Comparison of ENCODE assay signal across 7 mouse cellular contexts in the genomic region with DNA sequence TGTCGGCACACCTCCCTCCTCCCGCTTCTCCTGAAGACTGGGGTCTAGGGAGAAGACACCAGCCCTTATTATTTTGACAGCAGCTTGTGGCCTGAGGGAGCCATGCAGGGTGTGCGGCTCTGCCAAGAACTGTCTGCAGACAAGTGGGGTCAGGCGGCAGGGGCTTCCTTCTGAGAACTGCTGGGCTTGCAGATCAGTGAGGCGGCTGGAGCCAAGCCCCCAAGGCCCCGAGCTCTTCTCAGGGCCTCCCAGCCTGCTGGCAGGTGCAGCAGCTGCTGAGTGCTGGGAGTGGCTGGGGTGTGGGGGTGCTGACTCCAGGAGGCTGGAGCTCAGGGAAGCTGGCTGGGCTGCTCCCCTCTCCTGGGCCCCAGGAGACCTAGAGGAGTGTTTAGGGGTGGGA. TPM values are rescaled to one million over a fixed set of nuclear protein-coding genes. Genes with fewer than 3 reads are reported as not detected.
DNase-seq lines count a peak whose midpoint lies in the region; ATAC-seq and TF ChIP-seq lines count a peak whose summit lies in the region.

No protein-coding gene starts in this region.

- WGBS in forebrain, embryonic 11.5 days, result 68% methylated on average over 6 of the region's 6 CpGs
- WGBS in hindbrain, postnatal 0 days, result 17% methylated on average over 6 of the region's 6 CpGs
- 24% methylated on average over 6 of the region's 6 CpGs for WGBS in neural tube, embryonic 14.5 days

- H3K9me3 ChIP-seq in forebrain, embryonic 11.5 days (ENCODE audit: control insufficient read depth, low read length), result no peaks in the 10 kb centered on the region
- no peaks in the 10 kb centered on the region for H3K9me3 ChIP-seq in hindbrain, postnatal 0 days (ENCODE audit: low read length)
- H3K9me3 ChIP-seq in neural tube, embryonic 14.5 days (ENCODE audit: control insufficient read depth, low read length), result no peaks in the 10 kb centered on the region

- H3K27ac ChIP-seq in forebrain, embryonic 11.5 days (ENCODE audit: low read depth, low read length), result peak overlapping the region; percentile 18; the same call in 1 of the 2 replicates
- H3K27ac ChIP-seq in hindbrain, postnatal 0 days, result peak overlapping the region; percentile 57; the same call in 1 of the 2 replicates
- H3K27ac ChIP-seq in neural tube, embryonic 14.5 days (ENCODE audit: low read depth, low read length), result peak overlapping the region; percentile 44

- H3K36me3 ChIP-seq in forebrain, embryonic 11.5 days (ENCODE audit: control insufficient read depth, insufficient read depth, low read length), result no peaks in the 10 kb centered on the region
- H3K36me3 ChIP-seq in hindbrain, postnatal 0 days (ENCODE audit: insufficient read depth, low read length), result 0 out of 2 replicates have a peak, but pooled peaks cover 4% of the 10 kb centered on the region
- H3K36me3 ChIP-seq in neural tube, embryonic 14.5 days (ENCODE audit: control insufficient read depth, insufficient read depth, low read length), result no peaks in the 10 kb centered on the region; the same call in 1 of the 2 replicates

- H3K4me1 ChIP-seq in forebrain, embryonic 11.5 days (replicated peaks; ENCODE audit: control insufficient read depth, insufficient read depth, low read length), result peaks cover 5% of the 10 kb centered on the region
- peaks cover 14% of the 10 kb centered on the region for H3K4me1 ChIP-seq in hindbrain, postnatal 0 days (ENCODE audit: insufficient read depth, low read length)
- peaks cover 18% of the 10 kb centered on the region for H3K4me1 ChIP-seq in neural tube, embryonic 14.5 days (ENCODE audit: control insufficient read depth, insufficient read depth, low read length)

- no peaks in the 10 kb centered on the region for H3K27me3 ChIP-seq in forebrain, embryonic 11.5 days (ENCODE audit: control insufficient read depth, insufficient read depth, low read length)
- no peaks in the 10 kb centered on the region for H3K27me3 ChIP-seq in hindbrain, postnatal 0 days (ENCODE audit: insufficient read depth, low read length)
- no peaks in the 10 kb centered on the region for H3K27me3 ChIP-seq in neural tube, embryonic 14.5 days (ENCODE audit: control insufficient read depth, insufficient read depth, low read length)

- H3K4me3 ChIP-seq in forebrain, embryonic 11.5 days (ENCODE audit: low read depth, low read length), result no peak overlapping the region
- no peak overlapping the region for H3K4me3 ChIP-seq in hindbrain, postnatal 0 days (ENCODE audit: low read length)
- H3K4me3 ChIP-seq in neural tube, embryonic 14.5 days (ENCODE audit: low read depth, low read length), result no peak overlapping the region

- no peak for TF ChIP-seq CTCF in hindbrain, postnatal 0 days (IDR thresholded peaks at IDR 0.05; ENCODE audit: low read depth)

- DNase-seq in kidney, postnatal 4 days, result peak; percentile 33 to 36
- no peak for DNase-seq in kidney, postnatal 36 days
- DNase-seq in forebrain, embryonic 11.5 days (ENCODE audit: low spot score), result no peak
- DNase-seq in hindbrain, postnatal 0 days (ENCODE audit: low spot score), result peak; percentile 68
- DNase-seq in layer of hippocampus, adult 11-12 months (ENCODE audit: low spot score), result no peak
- DNase-seq in adrenal gland, adult 8-10 months, result no peak

- no peak overlapping the region for H3K4me2 ChIP-seq in forebrain, embryonic 11.5 days (ENCODE audit: low read depth, low read length, severe bottlenecking)
- no peak overlapping the region for H3K4me2 ChIP-seq in hindbrain, postnatal 0 days (ENCODE audit: low read depth, low read length)
- no peak overlapping the region for H3K4me2 ChIP-seq in neural tube, embryonic 14.5 days (ENCODE audit: low read depth, low read length)

- peak overlapping the region; percentile 12; the same call in 1 of the 2 replicates for H3K9ac ChIP-seq in forebrain, embryonic 11.5 days (ENCODE audit: low read length)
- 0 out of 2 replicates have a peak overlapping the region, but pooled peaks have one; percentile 7 for H3K9ac ChIP-seq in hindbrain, postnatal 0 days (replicated peaks; ENCODE audit: low read length)
- H3K9ac ChIP-seq in neural tube, embryonic 14.5 days (replicated peaks; ENCODE audit: low read depth, low read length), result no peak overlapping the region

- no peak; the same call in 1 of the 2 replicates for ATAC-seq in forebrain, embryonic 11.5 days (replicated peaks; ENCODE audit: low FRiP score)
- ATAC-seq in hindbrain, postnatal 0 days, result peak; percentile 60
- ATAC-seq in neural tube, embryonic 14.5 days (ENCODE audit: low read depth), result peak; percentile 66; the same call in 1 of the 2 replicates

RNA-seq across cellular contexts. Expression of gene Crtc1, which starts 31.1 kb away (rescaled TPM):
- 16.3 and 18.1 TPM in 2 replicates for polyA plus RNA-seq in forebrain, embryonic 11.5 days (2014; fragmentation: Nextera tagmentation; extraction: Ambion mirVana)
- total RNA-seq in hindbrain, postnatal 0 days (2014; rRNA removed), result 51.8 and 54.0 TPM in 2 replicates
- 31.5 and 39.3 TPM in 2 replicates for polyA plus RNA-seq in hindbrain, postnatal 0 days (2015; fragmentation: Nextera tagmentation; extraction: Ambion mirVana)
- polyA plus RNA-seq in neural tube, embryonic 14.5 days (2014; fragmentation: Nextera tagmentation; extraction: Ambion mirVana), result 48.2 and 55.9 TPM in 2 replicates
- total RNA-seq in adrenal gland, adult 8-10 months (2022), result 10 to 100 TPM; 25.3 to 52.7 (median 36.5) TPM

RNA-seq across cellular contexts. Expression of gene Comp, which starts 34.9 kb away (rescaled TPM):
- polyA plus RNA-seq in forebrain, embryonic 11.5 days (2014; fragmentation: Nextera tagmentation; extraction: Ambion mirVana), result 0.56 TPM in 1 of 2 replicates, not detected in the other
- total RNA-seq in hindbrain, postnatal 0 days (2014; rRNA removed), result 0.21 and 0.29 TPM in 2 replicates
- polyA plus RNA-seq in hindbrain, postnatal 0 days (2015; fragmentation: Nextera tagmentation; extraction: Ambion mirVana), result 0.25 and 0.33 TPM in 2 replicates
- 0.20 and 0.41 TPM in 2 replicates for polyA plus RNA-seq in neural tube, embryonic 14.5 days (2014; fragmentation: Nextera tagmentation; extraction: Ambion mirVana)
- total RNA-seq in adrenal gland, adult 8-10 months (2022), result under 1 TPM in 3 of 4 experiments, not detected in 1; 0.17 to 0.61 (median 0.27) TPM

RNA-seq across cellular contexts. Expression of gene Upf1, which starts 55.2 kb away (rescaled TPM):
- 25.6 and 25.8 TPM in 2 replicates for polyA plus RNA-seq in forebrain, embryonic 11.5 days (2014; fragmentation: Nextera tagmentation; extraction: Ambion mirVana)
- total RNA-seq in hindbrain, postnatal 0 days (2014; rRNA removed), result 40.4 and 48.4 TPM in 2 replicates
- polyA plus RNA-seq in hindbrain, postnatal 0 days (2015; fragmentation: Nextera tagmentation; extraction: Ambion mirVana), result 8.6 and 10.3 TPM in 2 replicates
- polyA plus RNA-seq in neural tube, embryonic 14.5 days (2014; fragmentation: Nextera tagmentation; extraction: Ambion mirVana), result 14.4 and 15.0 TPM in 2 replicates
- 10 to 100 TPM; 64.2 to 82.6 (median 76.1) TPM for total RNA-seq in adrenal gland, adult 8-10 months (2022)

Comparison
In these comparisons a context has a peak if more than half of its experiments do, and no peak if none do; other contexts are left out.
1. DNase-seq: peak in kidney, postnatal 4 days (2 of 2) and hindbrain, postnatal 0 days (single experiment); none in kidney, postnatal 36 days (0 of 2), forebrain, embryonic 11.5 days (single experiment), layer of hippocampus, adult 11-12 months (single experiment) and adrenal gland, adult 8-10 months (single experiment).
2. Peak in every context shown above with its lines, with median percentiles within 50 percentile points of each other: H3K27ac ChIP-seq.